Mouse (Mus musculus) heart, postnatal 0 days (tissue): Measurements from ENCODE around the gene Phc2.

Source experiments
- CTCF ChIP-seq: IDR thresholded peaks from 2 replicates; pipeline ENCODE4 v1.5.1; 2016; ENCODE audit warnings: antibody characterized with exemption, control low read depth, low read depth
- EP300 ChIP-seq: IDR thresholded peaks from 2 replicates; pipeline ENCODE4 v1.6.1; 2016; ENCODE audit warnings: antibody characterized with exemption, low read depth

DNA sequence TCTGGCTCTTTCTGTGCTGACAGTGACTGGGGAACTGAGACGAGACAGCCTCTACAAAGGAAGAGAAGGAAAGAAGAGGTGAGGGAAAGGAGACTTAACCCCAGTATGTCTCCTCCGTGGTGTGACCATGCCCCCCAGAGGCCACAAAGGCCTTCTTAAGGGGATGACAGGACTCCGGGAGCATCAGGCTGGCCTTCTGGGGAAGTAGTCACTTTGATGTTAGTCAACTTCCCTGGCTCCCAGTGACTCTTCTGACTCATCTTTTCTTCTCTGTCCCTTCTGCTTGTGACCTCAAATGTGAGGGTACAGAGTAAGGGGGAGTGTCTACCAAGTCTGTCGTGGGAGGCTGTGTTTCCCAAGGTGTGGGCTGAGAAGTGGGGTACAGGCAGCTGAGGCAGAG lies 52.9 kb downstream of the Phc2 start:
- no peak; the same call in 1 of the 2 replicates for TF ChIP-seq CTCF
- no peak for TF ChIP-seq EP300
